Mouse (Mus musculus) small intestine, adult 2 months (tissue): ENCODE results near the gene Tlr13.

Experiments used
- CTCF ChIP-seq: fragments of 200-500 bp; IDR thresholded peaks from 2 replicates; pipeline ENCODE4 v1.5.1; 2012; ENCODE audit warnings: low read depth, mild to moderate bottlenecking, control low read depth, inconsistent platforms, low read length, moderate library complexity, mixed read lengths; ENCODE audit not compliant: insufficient replicate concordance, insufficient read length; ENCODE audit errors: extremely low read depth
- POLR2A ChIP-seq: fragments of 200-500 bp; IDR thresholded peaks from 2 replicates; pipeline ENCODE4 v1.6.1; 2012; ENCODE audit warnings: low read depth, mild to moderate bottlenecking, control low read depth, inconsistent platforms, low read length, moderate library complexity

DNA sequence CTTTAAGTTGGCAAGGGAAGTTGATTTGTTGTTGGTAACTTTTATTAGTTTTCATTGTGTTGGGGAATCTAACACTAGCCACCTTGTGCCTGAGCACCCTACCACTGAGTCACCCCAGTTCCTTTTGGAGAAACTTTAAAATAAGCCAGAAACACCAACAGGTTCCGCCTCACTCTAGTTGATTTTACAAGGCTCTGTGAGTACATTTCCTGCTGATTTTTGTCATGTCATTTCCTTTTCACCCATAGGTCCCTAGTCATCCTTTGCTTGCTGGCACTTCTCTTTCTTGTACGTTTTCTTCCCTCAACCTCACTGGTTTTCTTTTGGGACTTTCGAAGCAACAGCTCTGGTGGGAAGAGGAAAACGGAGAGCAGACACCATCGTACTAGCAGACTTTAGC lies 46.4 kb downstream of the Tlr13 start:
- TF ChIP-seq CTCF (no peak), POLR2A (no peak)
